Mouse (Mus musculus) thymus, postnatal 10 days (tissue): ENCODE measurements at regions not wholly inside any gene's neighbourhood (a gene's known extent, or its start where the extent isn't known, plus 50 kb on each side); places are given as distances from the start of the nearest gene placed in this dataset.

Experiments used
- DNase-seq, 2 experiments: peaks; one replicate each; pipeline ENCODE4 v3.0.0; 2021; ENCODE audit warnings: low spot score in 2 of 2

GRCm38 (mm10) chr13:91370021-91370420 is 90.1 kb upstream of the Ssbp2 start:
- DNase-seq, result peak; percentile 32 to 46

- peak; percentile 54 to 64 for DNase-seq
These were observed 89.6 kb upstream of the Ssbp2 start for GRCm38 (mm10) chr13:91370441-91370840.

- DNase-seq, result peak; percentile 97 to 98
These were observed 89.0 kb upstream of the Ssbp2 start for GRCm38 (mm10) chr13:91370886-91371595.

GRCm38 (mm10) chr13:91371596-91371987 is 88.5 kb upstream of the Ssbp2 start:
- no peak for DNase-seq

GRCm38 (mm10) chr13:91372130-91372875 is 87.8 kb upstream of the Ssbp2 start:
- no peak for DNase-seq

- DNase-seq, result no peak
These were observed 85.9 kb upstream of the Ssbp2 start for GRCm38 (mm10) chr13:91374141-91374540.

GRCm38 (mm10) chr13:91376556-91376955 is 83.5 kb upstream of the Ssbp2 start:
- no peak for DNase-seq

GRCm38 (mm10) chr13:91377428-91377827 is 82.7 kb upstream of the Ssbp2 start:
- no peak for DNase-seq

GRCm38 (mm10) chr13:91377972-91378371 is 82.1 kb upstream of the Ssbp2 start:
- DNase-seq, result no peak

GRCm38 (mm10) chr13:91385393-91385792 is 74.7 kb upstream of the Ssbp2 start:
- DNase-seq, result no peak

- no peak for DNase-seq
These were observed 72.2 kb upstream of the Ssbp2 start for GRCm38 (mm10) chr13:91387913-91388312.

GRCm38 (mm10) chr13:91403632-91404031 is 56.5 kb upstream of the Ssbp2 start:
- DNase-seq, result no peak

- no peak for DNase-seq
These were observed 55.1 kb upstream of the Ssbp2 start for GRCm38 (mm10) chr13:91405027-91405426.

GRCm38 (mm10) chr13:91410116-91410515 is 50.0 kb upstream of the Ssbp2 start:
- DNase-seq, result no peak
